Mouse (Mus musculus) thymus, postnatal 36 days (tissue): ENCODE results near the gene Prss38.
A peak's percentile ranks its signal among the peaks of the same experiment; 100 is the strongest.

ENCODE experiments used
- DNase-seq, 2 experiments: peaks; one replicate each; pipeline ENCODE4 v3.0.0; 2022; ENCODE audit warnings: mixed read lengths in 2 of 2

Gene Prss38

GRCm38 (mm10) chr11:59375475-59375874 lies at the start of gene Prss38:
Gene Prss38, minus strand, starts transcription at chr11:59375657.
- no peak for DNase-seq

- no peak for DNase-seq
Observed at GRCm38 (mm10) chr11:59423010-59423588, 47.6 kb upstream of the Prss38 start.

DNA sequence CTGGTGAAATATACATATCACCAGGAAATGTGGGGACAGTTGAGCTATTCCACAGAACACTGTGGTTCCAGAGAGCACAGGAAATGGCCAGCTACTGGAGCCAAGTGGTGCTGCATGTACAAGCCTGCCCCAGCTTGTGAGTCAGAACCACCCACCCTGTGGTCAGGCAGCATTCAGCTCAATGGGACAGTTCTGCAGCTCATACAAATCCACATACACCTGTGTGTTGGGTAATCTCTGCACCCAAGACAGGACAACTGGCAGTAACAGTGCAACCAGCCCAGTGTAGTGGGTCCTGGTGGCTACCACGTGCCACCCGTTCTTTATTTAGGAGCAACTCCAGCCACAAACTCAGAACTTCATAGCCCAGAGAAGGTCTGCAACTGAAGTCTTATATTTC lies 46.5 kb upstream of the Prss38 start:
- DNase-seq, result no peak

- DNase-seq, result peak in 1 of 2 experiments; percentile 27
Observed at GRCm38 (mm10) chr11:59421436-59421835, 46.0 kb upstream of the Prss38 start.

DNA sequence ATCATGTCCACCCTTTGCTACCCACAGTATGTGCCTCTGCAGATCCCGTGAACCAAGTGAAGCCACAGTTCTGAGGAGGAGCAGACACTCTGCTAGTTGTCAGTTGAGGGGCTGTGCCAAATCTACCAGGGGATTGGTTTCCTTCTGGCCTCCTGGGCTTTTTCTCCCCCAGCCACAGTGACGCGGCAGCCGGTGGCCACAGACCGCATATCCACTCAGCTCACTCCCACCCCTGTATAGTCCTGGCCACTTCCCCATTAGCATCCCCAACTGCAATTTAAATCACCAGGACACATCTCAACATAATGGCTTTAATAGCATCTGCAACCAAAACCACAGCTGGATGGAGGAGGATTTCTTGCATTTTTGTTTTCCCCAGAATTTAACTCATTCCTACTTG lies 43.3 kb upstream of the Prss38 start:
- DNase-seq, result no peak

DNA sequence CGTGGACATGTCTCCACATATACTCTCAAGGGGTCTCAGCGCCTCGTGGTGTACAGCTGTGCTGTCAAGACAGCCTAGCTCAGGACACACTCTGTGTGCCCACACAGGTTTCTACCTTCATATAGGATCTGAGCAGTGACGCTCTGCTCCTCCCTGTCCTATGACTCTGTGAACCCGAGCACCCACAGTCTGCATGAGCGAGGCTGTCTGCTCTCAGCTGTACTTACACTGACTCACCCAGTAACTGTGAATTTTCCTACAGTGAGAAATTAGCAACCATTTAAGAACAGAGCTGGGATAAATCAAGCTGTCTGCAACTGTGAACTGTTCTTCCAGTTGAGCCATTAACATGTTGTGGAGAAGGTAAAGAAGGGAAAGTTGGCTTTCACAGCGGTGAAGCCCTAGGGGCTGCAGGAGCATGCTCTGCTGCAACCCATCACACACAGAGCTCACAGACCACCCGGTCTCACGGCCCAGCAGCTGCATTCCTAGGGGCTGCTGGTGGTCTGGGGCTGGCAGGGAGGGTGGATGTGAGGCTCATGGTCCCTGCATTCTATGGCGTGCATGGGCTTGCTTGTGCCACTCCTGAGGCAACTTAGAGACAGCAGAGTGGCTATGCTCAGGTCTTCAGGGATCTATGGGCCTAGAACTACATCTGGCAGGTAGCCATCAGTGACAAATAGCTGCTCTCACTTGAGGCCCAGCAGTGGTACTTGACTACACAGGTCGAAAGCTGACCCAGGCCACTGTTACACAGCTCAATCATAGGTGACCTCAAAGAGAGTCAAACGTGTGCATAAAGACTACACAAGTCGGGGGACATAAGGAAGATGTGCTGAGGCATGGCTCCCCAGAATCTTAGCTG lies 37.8 kb upstream of the Prss38 start:
- DNase-seq, result no peak

DNA sequence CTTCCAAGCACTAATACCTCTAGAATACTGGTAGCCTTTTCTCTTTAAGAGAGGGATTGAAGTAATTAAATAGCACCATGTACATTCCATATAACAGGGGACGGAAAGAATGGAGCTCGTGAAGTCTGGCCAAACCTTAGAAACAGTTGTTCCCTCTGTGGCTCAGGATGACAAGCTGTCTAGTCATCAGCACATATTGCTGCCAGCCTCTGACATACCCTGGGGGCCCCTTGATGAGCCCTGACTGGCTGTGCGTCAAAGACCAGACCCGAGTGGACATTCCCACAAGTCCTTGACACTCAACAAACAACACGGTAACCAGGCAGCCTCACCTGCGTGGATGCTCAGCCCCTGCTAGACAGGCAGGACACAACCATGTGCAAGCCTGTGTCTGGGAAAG lies 36.6 kb upstream of the Prss38 start:
- DNase-seq, result no peak

DNA sequence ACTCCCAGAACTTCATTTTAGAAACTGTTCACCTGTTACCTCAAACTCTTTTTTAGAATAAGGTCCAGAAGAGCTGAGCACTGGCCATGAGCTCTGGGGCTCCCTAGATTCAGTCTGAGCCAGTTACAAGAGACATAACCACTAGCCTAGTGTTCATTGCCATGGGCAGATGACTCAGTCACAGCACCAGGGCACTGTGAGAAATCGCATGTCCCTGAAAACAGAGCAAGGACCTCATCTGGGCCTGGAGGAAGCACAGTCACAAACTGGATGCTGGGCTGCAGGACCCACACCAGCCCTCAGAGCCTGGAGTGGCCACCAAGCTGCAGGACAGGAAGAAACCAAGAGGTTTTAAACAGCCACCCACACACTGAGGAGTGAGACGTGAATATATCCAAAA lies 35.4 kb upstream of the Prss38 start:
- no peak for DNase-seq

- DNase-seq, result no peak
Observed at GRCm38 (mm10) chr11:59405761-59406160, 30.3 kb upstream of the Prss38 start.

- DNase-seq, result peak in 1 of 2 experiments; percentile 48
Observed at GRCm38 (mm10) chr11:59400876-59401275, 25.4 kb upstream of the Prss38 start.

DNA sequence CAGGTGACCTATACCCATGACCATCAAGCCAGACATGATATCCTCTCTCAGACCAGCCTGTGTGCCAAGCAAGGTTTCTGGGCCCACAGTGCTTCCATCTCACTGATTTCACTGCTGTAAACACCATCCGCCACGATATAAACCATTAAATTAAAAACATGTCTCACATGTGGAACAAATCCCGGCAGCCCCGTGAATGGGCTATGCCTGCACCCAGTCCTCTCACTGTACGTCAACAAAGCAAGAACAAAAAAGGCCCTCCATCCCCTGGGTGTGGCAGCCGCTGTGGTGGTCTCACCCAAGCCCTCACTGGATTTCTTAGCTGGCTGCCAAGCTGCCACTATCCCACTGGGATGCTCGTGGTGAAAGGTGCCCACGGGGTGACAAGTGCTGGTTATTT lies 24.4 kb upstream of the Prss38 start:
- no peak for DNase-seq

- DNase-seq, result peak; percentile 42 to 61
Observed at GRCm38 (mm10) chr11:59397536-59398371, 22.3 kb upstream of the Prss38 start.

DNA sequence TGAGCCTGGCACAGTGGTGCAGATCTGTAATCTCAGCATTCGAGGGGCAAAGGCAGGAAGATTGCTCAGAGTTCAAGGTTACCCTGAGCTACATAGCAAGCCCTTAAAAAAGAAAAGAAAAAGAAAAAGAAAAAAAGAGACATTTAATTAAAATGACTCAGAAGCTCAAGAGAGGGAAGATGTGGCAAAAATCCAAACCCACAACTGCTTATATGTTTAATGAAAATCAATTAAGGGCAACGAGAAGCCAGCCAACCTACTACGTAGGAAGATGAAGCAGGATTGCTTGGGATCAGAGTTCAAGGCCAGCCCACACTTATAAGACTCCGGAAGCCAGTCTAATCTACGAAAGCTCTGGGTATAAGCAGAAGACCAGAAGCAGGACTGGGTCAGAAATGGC lies 19.0 kb upstream of the Prss38 start:
- no peak for DNase-seq

- no peak for DNase-seq
Observed at GRCm38 (mm10) chr11:59393591-59393990, 18.1 kb upstream of the Prss38 start.

DNA sequence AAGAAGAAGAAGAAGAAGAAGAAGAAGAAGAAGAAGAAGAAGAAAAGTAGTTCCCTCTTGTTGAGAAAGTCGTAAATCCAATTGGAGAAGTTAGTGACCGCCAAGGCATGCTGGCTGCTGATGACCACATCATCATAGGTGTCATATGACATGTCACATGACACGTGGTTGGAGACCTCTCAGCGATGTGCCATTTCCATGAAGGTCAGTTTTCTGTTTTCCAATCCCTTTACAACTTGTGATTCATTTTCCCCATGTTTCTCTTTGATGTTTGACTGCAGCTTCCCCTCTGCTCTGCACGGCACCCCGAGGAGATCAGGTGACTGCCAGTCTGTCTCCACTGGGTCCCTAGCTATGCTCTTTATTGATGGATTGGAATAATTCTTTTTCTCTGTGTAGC lies 16.8 kb upstream of the Prss38 start:
- no peak for DNase-seq

DNA sequence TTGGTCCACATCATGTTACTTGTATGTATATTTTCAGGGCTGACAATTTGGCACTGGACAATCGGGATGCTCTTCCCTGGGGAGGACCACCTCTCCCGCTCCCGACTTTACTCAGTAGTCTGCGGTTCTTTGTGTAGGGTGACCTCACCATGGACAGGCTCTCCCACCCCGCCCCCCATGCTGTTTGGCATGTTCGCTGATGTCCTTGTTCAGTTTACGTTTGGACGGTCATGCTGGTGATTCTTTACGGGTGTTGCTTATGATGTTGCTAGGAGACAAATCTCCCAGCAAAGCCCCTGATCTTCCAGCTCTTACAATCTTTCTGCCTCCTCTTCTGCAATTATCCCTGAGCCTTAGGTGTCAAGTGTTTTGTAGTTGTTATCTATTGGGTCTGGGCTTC lies 15.0 kb upstream of the Prss38 start:
- no peak for DNase-seq

DNA sequence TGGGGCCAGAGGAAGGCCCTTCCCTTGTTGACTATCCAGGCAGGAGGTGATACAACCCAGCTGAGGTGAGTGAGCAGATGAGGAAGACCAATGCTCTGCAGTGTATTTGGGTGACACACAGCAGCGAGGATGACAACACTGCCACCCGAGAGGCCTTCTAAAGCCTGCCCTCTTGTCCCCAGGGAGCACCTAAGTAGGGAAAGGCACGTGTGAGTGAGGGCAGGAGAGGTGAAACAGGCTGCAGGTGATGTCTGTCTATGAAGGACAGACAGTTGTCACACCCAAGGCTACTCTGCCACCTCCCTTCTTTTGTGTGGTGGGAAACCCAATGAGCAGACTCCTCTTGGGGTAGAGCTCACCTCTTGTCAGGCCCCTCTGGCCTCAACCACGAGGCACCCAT lies 14.2 kb upstream of the Prss38 start:
- DNase-seq, result no peak

- no peak for DNase-seq
Observed at GRCm38 (mm10) chr11:59388806-59389205, 13.3 kb upstream of the Prss38 start.

GRCm38 (mm10) chr11:59387471-59387870 lies 12.0 kb upstream of the Prss38 start:
- DNase-seq, result no peak

DNA sequence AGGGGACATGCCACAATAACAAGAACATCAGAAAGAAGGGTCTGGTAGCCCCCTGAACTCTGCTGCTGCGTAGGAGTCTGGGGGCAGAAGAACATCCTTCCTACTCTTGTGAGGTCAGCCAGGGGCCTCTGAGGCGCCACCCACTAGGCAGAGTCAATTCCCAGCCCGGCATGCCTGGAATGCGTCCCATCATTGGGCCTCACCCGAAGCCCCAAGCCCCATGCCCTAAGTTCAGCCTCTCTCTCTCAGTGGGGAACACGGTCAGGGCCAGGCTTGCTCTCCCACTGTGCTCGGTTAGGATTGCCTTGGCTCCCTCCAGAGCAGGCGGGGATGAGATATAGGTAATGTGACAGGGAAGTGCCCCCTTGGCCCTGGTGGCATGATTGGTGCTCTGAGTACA lies 9.7 kb upstream of the Prss38 start:
- DNase-seq, result no peak

DNA sequence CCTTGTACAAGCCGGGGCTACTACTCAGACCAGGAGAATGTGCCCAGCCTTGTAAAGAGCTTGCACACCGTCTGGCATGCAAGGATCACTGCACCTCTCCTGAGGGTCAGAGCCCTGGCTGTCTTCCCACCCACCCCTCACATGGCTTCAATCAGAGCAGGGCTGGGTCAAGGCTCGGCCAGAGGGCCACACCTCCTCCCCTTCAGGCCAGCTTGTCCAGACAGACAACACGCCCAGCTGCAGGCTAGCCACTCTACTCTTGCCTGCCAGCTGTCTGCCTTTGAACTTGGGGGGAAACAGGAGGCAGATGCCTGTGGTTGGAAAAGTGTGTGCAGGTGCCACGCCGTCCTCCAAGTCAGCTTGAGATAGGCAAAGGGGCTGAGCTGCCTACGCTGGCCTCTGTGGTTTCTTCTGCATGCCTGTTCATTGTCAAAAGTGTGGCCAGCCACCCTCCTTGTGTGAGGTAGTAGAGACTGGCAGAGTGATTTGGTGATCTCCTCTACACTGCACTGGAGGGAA lies 9.0 kb upstream of the Prss38 start:
- peak; percentile 67 to 82 for DNase-seq

GRCm38 (mm10) chr11:59379547-59379946 lies 4.1 kb upstream of the Prss38 start:
- DNase-seq, result no peak

DNA sequence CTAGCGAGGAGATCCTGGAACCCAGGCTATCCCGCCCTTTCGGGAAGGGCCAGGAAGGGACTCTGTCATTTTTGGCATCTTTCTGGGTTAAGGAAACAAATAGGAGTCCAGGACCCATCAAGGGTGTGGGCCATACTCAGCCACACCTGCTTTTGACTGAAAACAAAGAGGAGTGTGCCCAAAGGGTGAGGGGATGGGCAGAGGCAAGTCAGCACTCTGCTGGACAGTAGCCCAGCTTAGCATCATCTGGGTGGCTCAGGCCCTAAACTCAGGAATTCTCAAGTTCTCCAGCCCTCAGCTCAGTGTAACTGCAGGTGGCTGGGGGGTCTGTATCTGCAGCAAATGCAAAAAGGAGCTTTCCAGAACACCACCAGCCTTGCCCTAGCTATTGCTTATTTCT lies 2.5 kb upstream of the Prss38 start:
- no peak for DNase-seq
